Mouse (Mus musculus): ENCODE measurements around the gene Akr1c14. TPM values are rescaled to one million over a fixed set of nuclear protein-coding genes. Genes with fewer than 3 reads are reported as not detected.
A peak's percentile ranks its signal among the peaks of the same experiment; 100 is the strongest.
"Not testable (repeated sequence)": the region's sequence is repeated elsewhere in the genome, so short reads cannot be mapped to it uniquely, and the experiment has no call there.

Gene Akr1c14
- polyA plus RNA-seq, 1 experiment from 2014 or later: 0.19 TPM

DNA sequence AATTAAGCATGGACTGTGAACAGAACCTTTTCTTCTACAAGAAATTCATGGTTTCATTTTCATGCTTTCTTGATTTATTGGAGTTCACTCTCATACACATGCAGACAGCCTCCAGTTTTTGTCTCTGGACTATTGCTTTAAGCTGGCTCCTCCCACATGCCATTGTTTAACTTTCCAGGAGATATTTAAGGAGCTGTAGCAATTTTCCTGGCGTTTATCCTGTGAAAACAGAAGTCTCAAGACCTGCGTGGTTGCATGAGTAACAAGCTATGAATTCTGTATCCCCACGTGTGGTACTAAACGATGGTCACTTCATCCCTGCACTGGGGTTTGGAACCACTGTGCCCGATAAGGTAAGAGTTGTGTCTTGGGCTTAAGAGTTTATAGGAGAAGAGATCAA is 10.6 kb downstream of the Akr1c14 start:
- WGBS: 69% methylated on average over 5 of the region's 5 CpGs
- DNase-seq (ENCODE audit: extremely low spot score, low spot score): no peak
- Histone ChIP-seq H3K9me3 (no peaks in the 10 kb centered on the region), H3K27ac (no peak overlapping the region), H3K4me1 (0 out of 2 replicates have a peak, but pooled peaks cover 11% of the 10 kb centered on the region), H3K36me3 (replicated peaks) (no peaks in the 10 kb centered on the region), H3K27me3 (ENCODE audit: poor library complexity, severe bottlenecking) (no peaks in the 10 kb centered on the region), H3K4me3 (no peak overlapping the region)

DNA sequence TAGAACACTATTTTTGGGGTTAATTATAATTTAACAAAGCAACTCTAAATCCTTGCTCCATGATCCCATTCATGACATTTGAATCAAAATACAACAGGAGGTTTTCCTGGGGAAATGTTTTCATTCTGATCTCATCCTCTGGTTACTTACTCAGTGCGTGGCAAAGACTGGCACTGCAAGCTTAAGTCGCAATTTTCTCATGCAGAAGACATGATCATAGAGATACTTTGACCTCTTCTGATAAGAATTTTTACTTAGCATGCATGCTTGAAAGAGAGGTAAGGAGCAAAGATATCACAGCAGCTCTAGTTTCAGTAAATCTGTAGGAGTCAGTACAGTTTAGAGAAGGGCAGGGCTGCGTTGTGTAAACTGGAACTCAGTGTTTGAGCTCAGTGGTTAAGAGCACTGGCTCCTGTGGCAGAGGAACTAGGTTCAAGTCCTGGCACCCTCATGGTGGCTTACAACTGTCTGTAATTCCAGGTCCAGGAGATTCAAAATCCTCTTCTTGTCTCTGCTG is 11.5 kb downstream of the Akr1c14 start:
- 75% methylated on average over 3 of the region's 3 CpGs for WGBS
- Histone ChIP-seq H3K27ac (no peak overlapping the region), H3K27me3 (ENCODE audit: poor library complexity, severe bottlenecking) (no peaks in the 10 kb centered on the region), H3K4me1 (0 out of 2 replicates have a peak, but pooled peaks cover 11% of the 10 kb centered on the region), H3K4me3 (no peak overlapping the region), H3K36me3 (replicated peaks) (no peaks in the 10 kb centered on the region), H3K9me3 (no peaks in the 10 kb centered on the region)
- no peak for DNase-seq (ENCODE audit: extremely low spot score, low spot score)

DNA sequence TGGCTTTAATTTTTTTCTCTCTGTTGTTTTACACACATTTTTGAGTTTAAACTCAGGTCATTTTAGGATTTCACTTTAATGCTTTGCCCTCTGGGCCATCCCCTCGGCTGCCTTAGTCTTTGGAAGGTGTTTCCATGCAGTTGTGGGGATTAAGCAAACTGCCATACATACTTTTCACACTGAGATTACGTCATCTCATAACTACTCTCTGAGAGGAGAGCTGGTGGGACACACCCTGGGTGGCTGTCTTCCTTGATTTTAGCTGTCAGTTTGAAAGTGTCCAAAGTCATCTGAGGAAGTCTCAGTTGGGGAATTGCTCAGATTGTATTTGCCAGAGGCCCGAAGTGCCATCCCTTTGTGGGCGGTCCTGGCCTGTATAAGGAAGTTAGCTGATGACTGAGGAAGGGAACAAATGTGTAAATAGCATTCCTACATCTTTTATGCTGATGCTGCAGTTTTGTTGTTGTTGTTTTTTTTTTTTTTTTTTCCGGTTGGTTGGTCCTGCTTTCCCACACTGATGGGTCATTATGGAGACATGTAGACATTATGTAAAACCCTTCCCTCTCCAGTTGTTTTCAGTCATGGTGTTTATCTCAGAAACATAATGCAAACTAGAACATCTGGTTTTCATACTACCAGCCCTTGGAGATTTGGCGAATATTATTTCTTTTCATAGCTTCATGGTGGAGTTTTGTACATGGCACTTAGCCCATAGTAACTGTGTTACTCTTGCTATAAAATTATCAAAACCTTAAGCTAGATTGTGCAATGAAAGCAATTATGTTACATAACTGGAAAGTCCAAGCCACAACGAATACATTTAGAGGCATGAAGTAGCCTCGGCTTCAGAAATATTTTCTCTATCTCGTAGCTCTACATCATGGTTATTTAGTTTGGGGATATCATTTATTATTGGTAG is 28.0 kb downstream of the Akr1c14 start:
- H3K27ac ChIP-seq: no peak overlapping the region
- no peaks in the 10 kb centered on the region for H3K36me3 ChIP-seq (replicated peaks)
- H3K9me3 ChIP-seq: no peaks in the 10 kb centered on the region
- no peaks in the 10 kb centered on the region for H3K4me1 ChIP-seq
- H3K4me3 ChIP-seq: no peak overlapping the region
- no peak for DNase-seq (ENCODE audit: extremely low spot score, low spot score)
- H3K27me3 ChIP-seq (ENCODE audit: poor library complexity, severe bottlenecking): no peaks in the 10 kb centered on the region
- 91% methylated on average over 9 of the region's 9 CpGs for WGBS

GRCm38 (mm10) chr13:4079876-4080275 is 31.1 kb downstream of the Akr1c14 start:
- H3K36me3 ChIP-seq (replicated peaks): no peaks in the 10 kb centered on the region
- H3K27me3 ChIP-seq (ENCODE audit: poor library complexity, severe bottlenecking): no peaks in the 10 kb centered on the region
- no peak for DNase-seq (ENCODE audit: extremely low spot score, low spot score)
- H3K27ac ChIP-seq: no peak overlapping the region
- no peaks in the 10 kb centered on the region for H3K4me1 ChIP-seq
- no peaks in the 10 kb centered on the region for H3K9me3 ChIP-seq
- H3K4me3 ChIP-seq: no peak overlapping the region

DNA sequence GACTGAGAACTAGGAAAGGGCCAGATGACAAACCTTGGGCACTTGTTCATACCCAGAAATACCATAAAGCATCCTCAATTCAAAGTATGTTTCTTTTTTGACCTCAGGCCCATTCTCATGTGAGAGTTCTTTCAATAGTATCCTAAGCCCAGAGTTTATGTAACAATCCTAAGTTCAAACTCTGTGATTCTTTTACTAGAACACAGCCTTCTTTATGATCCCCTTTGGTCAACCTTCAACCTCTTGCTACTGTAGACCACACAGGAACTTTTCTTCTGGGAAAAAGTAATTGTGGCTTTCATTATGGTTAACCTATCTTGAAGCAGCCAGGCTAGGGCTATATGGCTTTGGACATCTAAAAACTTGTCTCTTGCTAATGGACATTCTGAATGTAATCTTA is 52.9 kb downstream of the Akr1c14 start:
- Histone ChIP-seq H3K36me3 (replicated peaks) (no peaks in the 10 kb centered on the region), H3K9me3 (no peaks in the 10 kb centered on the region), H3K4me3 (no peak overlapping the region), H3K4me1 (no peaks in the 10 kb centered on the region), H3K27ac (no peak overlapping the region), H3K27me3 (ENCODE audit: poor library complexity, severe bottlenecking) (no peaks in the 10 kb centered on the region)
- no peak for DNase-seq (ENCODE audit: extremely low spot score, low spot score)

DNA sequence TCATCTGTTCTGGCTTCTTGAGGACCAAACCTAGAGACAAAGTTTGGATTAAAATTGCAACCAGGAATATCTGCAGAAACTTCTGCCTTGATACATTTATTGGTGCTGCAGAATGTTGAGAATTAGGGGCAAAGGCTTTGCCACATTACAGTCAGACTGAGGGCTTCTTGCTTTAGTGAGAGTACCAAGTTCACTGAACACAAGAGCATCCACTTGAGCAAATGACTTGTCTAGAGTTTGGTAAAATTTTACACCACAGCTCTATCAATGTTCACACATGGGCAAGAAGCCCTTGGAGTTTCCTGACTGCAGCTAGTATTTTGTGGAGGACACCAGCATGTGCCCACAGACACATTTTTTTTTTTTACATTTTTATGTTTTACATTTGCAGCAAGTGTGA is 53.9 kb downstream of the Akr1c14 start:
- Histone ChIP-seq H3K27ac (no peak overlapping the region), H3K4me1 (no peaks in the 10 kb centered on the region)

GRCm38 (mm10) chr13:4110281-4111188 is 61.7 kb downstream of the Akr1c14 start:
- no peaks in the 10 kb centered on the region for H3K27me3 ChIP-seq (ENCODE audit: poor library complexity, severe bottlenecking)
- no peak overlapping the region for H3K27ac ChIP-seq
- 28% methylated on average over 6 of the region's 6 CpGs for WGBS
- no peaks in the 10 kb centered on the region for H3K9me3 ChIP-seq
- H3K4me1 ChIP-seq: no peaks in the 10 kb centered on the region
- peak; percentile 72 for DNase-seq (ENCODE audit: extremely low spot score, low spot score)
- no peak overlapping the region for H3K4me3 ChIP-seq
- H3K36me3 ChIP-seq (replicated peaks): no peaks in the 10 kb centered on the region

More for the DNA sequence above, 53.9 kb downstream of the Akr1c14 start:
- no peak for DNase-seq (ENCODE audit: extremely low spot score, low spot score)
- Histone ChIP-seq H3K4me3 (no peak overlapping the region), H3K9me3 (no peaks in the 10 kb centered on the region), H3K27me3 (ENCODE audit: poor library complexity, severe bottlenecking) (no peaks in the 10 kb centered on the region), H3K36me3 (replicated peaks) (no peaks in the 10 kb centered on the region)

GRCm38 (mm10) chr13:4119181-4119904 is 70.5 kb downstream of the Akr1c14 start:
- Histone ChIP-seq H3K9me3 (peaks cover 3% of the 10 kb centered on the region; the same call in 1 of the 2 replicates), H3K36me3 (replicated peaks) (no peaks in the 10 kb centered on the region), H3K4me3 (no peak overlapping the region), H3K27ac (no peak overlapping the region), H3K27me3 (ENCODE audit: poor library complexity, severe bottlenecking) (no peaks in the 10 kb centered on the region), H3K4me1 (no peaks in the 10 kb centered on the region)
- WGBS: 76% methylated on average over 2 of the region's 2 CpGs
- DNase-seq (ENCODE audit: extremely low spot score, low spot score): no peak

GRCm38 (mm10) chr13:4123146-4123545 is 74.3 kb downstream of the Akr1c14 start:
- 90% methylated on average over 7 of the region's 7 CpGs for WGBS
- DNase-seq (ENCODE audit: extremely low spot score, low spot score): no peak
- no peaks in the 10 kb centered on the region for H3K4me1 ChIP-seq
- no peak overlapping the region for H3K27ac ChIP-seq
- H3K4me3 ChIP-seq: no peak overlapping the region
- peaks cover 9% of the 10 kb centered on the region; the same call in 1 of the 2 replicates for H3K9me3 ChIP-seq
- no peaks in the 10 kb centered on the region for H3K36me3 ChIP-seq (replicated peaks)
- H3K27me3 ChIP-seq (ENCODE audit: poor library complexity, severe bottlenecking): no peaks in the 10 kb centered on the region

DNA sequence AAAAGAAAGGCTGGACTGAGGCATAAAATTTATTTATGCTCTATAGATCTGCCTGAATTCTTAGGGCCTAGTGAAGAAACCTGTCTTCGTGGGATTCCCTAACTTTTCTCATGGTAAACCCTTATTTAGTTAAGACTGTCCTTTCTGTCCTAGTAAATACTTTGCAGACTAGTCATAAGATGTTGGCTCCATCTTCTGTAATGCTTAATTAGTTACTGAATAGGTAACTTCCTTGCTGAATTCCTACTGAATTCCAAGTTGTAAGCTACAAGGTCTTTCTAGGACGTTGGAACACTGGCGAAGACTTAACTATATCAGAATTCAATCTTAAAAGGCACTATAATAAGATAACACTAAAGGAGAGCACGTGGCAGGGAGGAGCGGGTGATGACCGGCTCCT is 75.7 kb downstream of the Akr1c14 start:
- not testable (repeated sequence) for H3K27me3 ChIP-seq (ENCODE audit: poor library complexity, severe bottlenecking); DNase-seq (ENCODE audit: extremely low spot score, low spot score); H3K9me3 ChIP-seq; H3K4me1 ChIP-seq; H3K27ac ChIP-seq; H3K36me3 ChIP-seq (replicated peaks); H3K4me3 ChIP-seq
- 96% methylated on average over 6 of the region's 6 CpGs for WGBS

- not testable (repeated sequence) for H3K4me1 ChIP-seq; H3K27ac ChIP-seq; H3K4me3 ChIP-seq; H3K27me3 ChIP-seq (ENCODE audit: poor library complexity, severe bottlenecking); H3K9me3 ChIP-seq; H3K36me3 ChIP-seq (replicated peaks); DNase-seq (ENCODE audit: extremely low spot score, low spot score)
- WGBS: 72% methylated on average over 1 of the region's 1 CpGs
Observed at GRCm38 (mm10) chr13:4125846-4126245, 77.0 kb downstream of the Akr1c14 start.

DNA sequence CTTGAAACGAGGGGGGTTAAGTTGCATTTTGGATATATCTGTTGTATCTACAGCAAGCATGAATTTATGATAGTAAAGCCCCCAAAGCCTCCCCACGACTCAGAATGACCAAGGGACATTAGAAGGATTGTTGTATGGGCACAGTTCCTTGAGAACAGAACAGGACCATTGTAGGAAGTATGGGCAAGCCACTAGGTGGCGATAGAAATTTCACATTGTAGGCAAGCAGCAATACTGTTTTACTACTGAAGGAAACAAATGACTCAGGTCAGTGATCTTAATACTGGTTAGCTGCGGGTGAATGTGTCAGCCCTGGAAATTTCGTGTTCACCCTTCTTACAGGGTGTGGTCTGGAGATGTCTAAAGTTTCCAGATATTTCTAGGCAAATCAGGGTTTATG is 80.3 kb downstream of the Akr1c14 start:
- H3K27me3 ChIP-seq (ENCODE audit: poor library complexity, severe bottlenecking): no peaks in the 10 kb centered on the region
- H3K9me3 ChIP-seq: peaks cover 7% of the 10 kb centered on the region; the same call in 1 of the 2 replicates
- H3K4me3 ChIP-seq: no peak overlapping the region
- 49% methylated on average over 5 of the region's 5 CpGs for WGBS
- H3K36me3 ChIP-seq (replicated peaks): no peaks in the 10 kb centered on the region
- H3K4me1 ChIP-seq: no peaks in the 10 kb centered on the region
- no peak for DNase-seq (ENCODE audit: extremely low spot score, low spot score)
- no peak overlapping the region for H3K27ac ChIP-seq
